Mouse (Mus musculus) heart, embryonic 11.5 days (tissue): ENCODE data around the gene Zfp593. TPM values are rescaled to one million over a fixed set of nuclear protein-coding genes. Genes with fewer than 3 reads are reported as not detected.

Experiments
- ATAC-seq: fragments of 200-750 bp; cut with Nextera tagmentation; replicated peaks from 2 replicates; pipeline ENCODE4 v1.8.0; 2017; ENCODE audit warnings: moderate library complexity; ENCODE audit not compliant: insufficient number of reproducible peaks, low FRiP score, low TSS enrichment
- H3K27ac ChIP-seq: fragments of 300-500 bp; sonication (generic); 2 replicates; pipeline ENCODE4 v1.5.1; 2014; ENCODE audit warnings: mild to moderate bottlenecking, low read depth, low read length
- H3K27me3 ChIP-seq: fragments of 300-500 bp; sonication (generic); 2 replicates; pipeline ENCODE4 v1.6.1; 2014; ENCODE audit warnings: mild to moderate bottlenecking, low read length, mixed read lengths; ENCODE audit not compliant: control insufficient read depth, insufficient read depth
- H3K36me3 ChIP-seq: fragments of 300-500 bp; sonication (generic); 2 replicates; pipeline ENCODE4 v1.6.1; 2014; ENCODE audit warnings: mild to moderate bottlenecking, low read length, moderate library complexity, mixed read lengths; ENCODE audit not compliant: control insufficient read depth, insufficient read depth
- H3K4me1 ChIP-seq: fragments of 300-500 bp; sonication (generic); 2 replicates; pipeline ENCODE4 v1.6.1; 2014; ENCODE audit warnings: low read length; ENCODE audit not compliant: control insufficient read depth, insufficient read depth
- H3K4me2 ChIP-seq: fragments of 300-500 bp; sonication (generic); 2 replicates; pipeline ENCODE4 v1.6.1; 2014; ENCODE audit warnings: mild to moderate bottlenecking, moderate library complexity
- H3K4me3 ChIP-seq: fragments of 300-500 bp; sonication (generic); 2 replicates; pipeline ENCODE4 v1.5.1; 2014; ENCODE audit warnings: low read depth, low read length
- H3K9ac ChIP-seq: fragments of 300-500 bp; sonication (generic); 2 replicates; pipeline ENCODE4 v1.6.1; 2014; ENCODE audit warnings: mild to moderate bottlenecking, low read depth, low read length, moderate library complexity
- H3K9me3 ChIP-seq: fragments of 300-500 bp; sonication (generic); replicated peaks from 2 replicates; pipeline ENCODE4 v1.6.1; 2016; ENCODE audit warnings: low read length; ENCODE audit not compliant: control insufficient read depth
- WGBS: fragments of 180-500 bp; shearing (Covaris S2); extraction: QIAGEN DNeasy Blood & Tissue Kit; methylation state at CpG from one replicate; pipeline ENCODE4 v1.1.7; 2014; ENCODE audit not compliant: insufficient replicate concordance; 5-methylcytosine and 5-hydroxymethylcytosine counted together
- polyA plus RNA-seq: library from polyadenylated mRNA; unstranded; fragments of >200 nt; fragmentation: Nextera tagmentation; extraction: Ambion mirVana; gene quantifications from 2 replicates; pipeline ENCODE4 v1.2.1, GENCODE M21; 2014

Zfp593 gene
- 11.5 and 12.4 TPM in 2 replicates for polyA plus RNA-seq

DNA sequence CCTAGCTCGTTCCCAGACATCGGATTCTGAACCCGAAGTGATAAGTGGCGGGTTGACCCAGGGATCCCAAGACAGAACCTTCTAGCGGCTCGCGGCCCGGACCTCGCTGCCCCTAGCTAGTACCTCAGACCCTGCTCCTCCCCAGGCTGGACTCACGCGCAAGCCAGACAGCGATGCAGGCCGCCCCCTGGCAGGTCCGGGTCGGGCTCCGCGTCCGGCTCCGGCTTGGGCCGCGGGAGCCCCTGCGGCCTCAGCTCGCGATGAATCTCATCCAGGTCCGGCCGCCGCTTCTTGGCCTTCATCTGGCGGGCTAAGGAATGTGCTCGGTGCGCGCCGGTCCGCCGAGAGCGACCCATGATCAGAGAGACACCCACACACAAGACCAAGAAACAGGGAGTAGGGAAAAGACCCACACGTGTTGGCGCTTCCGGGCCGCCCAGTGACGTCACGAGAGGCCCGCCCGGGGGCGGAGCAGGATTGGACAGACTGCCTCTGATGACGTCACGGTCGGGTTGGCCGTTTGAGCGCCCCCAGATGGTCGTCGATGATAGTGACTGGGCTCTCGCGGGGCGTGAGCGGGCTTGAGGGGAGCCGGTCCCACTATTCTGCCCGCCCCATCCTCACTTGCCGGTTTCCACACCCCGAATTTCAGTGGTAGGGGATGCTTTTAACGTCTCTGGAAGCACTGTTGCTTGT, at the start of gene Zfp593:
TSS of gene Zfp593 (minus strand) at position 445 of the 696 bp plus-strand sequence.
- peaks cover 11% of the 10 kb centered on the region for H3K4me1 ChIP-seq
- no peaks in the 10 kb centered on the region for H3K36me3 ChIP-seq
- H3K9ac ChIP-seq: peak within 1 kb of the TSS; percentile 86
- H3K4me3 ChIP-seq: peak within 1 kb of the TSS; percentile 87
- ATAC-seq: peak; percentile 70
- peaks cover 28% of the 10 kb centered on the region for H3K27me3 ChIP-seq
- peak within 1 kb of the TSS; percentile 54; the same call in 1 of the 2 replicates for H3K27ac ChIP-seq
- WGBS: under 1% methylated on average over 60 of the region's 60 CpGs
- H3K4me2 ChIP-seq: peak within 1 kb of the TSS; percentile 97
- no peaks in the 10 kb centered on the region for H3K9me3 ChIP-seq

DNA sequence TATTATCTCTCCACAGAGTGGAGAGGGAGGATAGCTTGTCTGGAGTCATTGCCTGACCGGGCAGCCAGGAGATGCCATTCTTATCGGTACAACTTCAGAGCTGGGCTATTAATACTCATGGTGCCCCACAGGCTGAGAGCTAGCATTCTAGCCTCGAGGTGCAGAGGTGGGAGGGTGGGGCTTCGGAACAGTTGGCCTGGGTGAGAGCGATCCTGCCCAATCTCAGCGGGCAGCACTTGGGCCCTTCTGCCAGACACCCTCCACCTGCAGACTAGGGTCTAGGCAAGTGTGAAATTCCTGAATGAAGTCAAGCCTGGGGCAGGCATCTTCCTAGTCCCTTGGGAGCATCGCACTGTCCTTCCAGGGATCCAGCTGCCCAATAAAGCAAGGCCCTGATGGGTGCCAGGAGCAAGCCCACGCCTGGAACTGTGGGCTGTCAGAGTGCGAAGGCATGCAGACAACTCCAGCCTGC, 48.3 kb upstream of the Zfp593 start:
- peak overlapping the region; percentile 47 for H3K4me2 ChIP-seq
- peak; percentile 67 for ATAC-seq
- H3K27ac ChIP-seq: peak overlapping the region; percentile 91
- 23% methylated on average over 9 of the region's 9 CpGs for WGBS
- no peaks in the 10 kb centered on the region for H3K27me3 ChIP-seq
- H3K4me3 ChIP-seq: no peak overlapping the region
- 0 out of 2 replicates have a peak overlapping the region, but pooled peaks have one; percentile 1 for H3K9ac ChIP-seq
- H3K9me3 ChIP-seq: no peaks in the 10 kb centered on the region; the same call in 1 of the 2 replicates
- no peaks in the 10 kb centered on the region for H3K36me3 ChIP-seq
- peaks cover 16% of the 10 kb centered on the region for H3K4me1 ChIP-seq

GRCm38 (mm10) chr4:134293061-134293691, 47.8 kb upstream of the Zfp593 start:
- peak overlapping the region; percentile 8 for H3K9ac ChIP-seq
- H3K27ac ChIP-seq: peak overlapping the region; percentile 91
- H3K9me3 ChIP-seq: no peaks in the 10 kb centered on the region; the same call in 1 of the 2 replicates
- H3K4me1 ChIP-seq: peaks cover 21% of the 10 kb centered on the region
- ATAC-seq: peak; percentile 6; the same call in 1 of the 2 replicates
- no peaks in the 10 kb centered on the region for H3K36me3 ChIP-seq
- WGBS: 41% methylated on average over 18 of the region's 18 CpGs
- H3K4me3 ChIP-seq: no peak overlapping the region
- H3K27me3 ChIP-seq: no peaks in the 10 kb centered on the region
- peak overlapping the region; percentile 47 for H3K4me2 ChIP-seq

- no peaks in the 10 kb centered on the region for H3K36me3 ChIP-seq
- no peak overlapping the region for H3K4me2 ChIP-seq
- ATAC-seq: no peak
- no peak overlapping the region; the same call in 1 of the 2 replicates for H3K27ac ChIP-seq
- H3K9me3 ChIP-seq: no peaks in the 10 kb centered on the region; the same call in 1 of the 2 replicates
- H3K27me3 ChIP-seq: no peaks in the 10 kb centered on the region
- H3K9ac ChIP-seq: no peak overlapping the region
- peaks cover 24% of the 10 kb centered on the region for H3K4me1 ChIP-seq
- WGBS: 22% methylated on average over 7 of the region's 7 CpGs
- H3K4me3 ChIP-seq: no peak overlapping the region
Measured at GRCm38 (mm10) chr4:134292067-134292466, 46.7 kb upstream of the Zfp593 start.

DNA sequence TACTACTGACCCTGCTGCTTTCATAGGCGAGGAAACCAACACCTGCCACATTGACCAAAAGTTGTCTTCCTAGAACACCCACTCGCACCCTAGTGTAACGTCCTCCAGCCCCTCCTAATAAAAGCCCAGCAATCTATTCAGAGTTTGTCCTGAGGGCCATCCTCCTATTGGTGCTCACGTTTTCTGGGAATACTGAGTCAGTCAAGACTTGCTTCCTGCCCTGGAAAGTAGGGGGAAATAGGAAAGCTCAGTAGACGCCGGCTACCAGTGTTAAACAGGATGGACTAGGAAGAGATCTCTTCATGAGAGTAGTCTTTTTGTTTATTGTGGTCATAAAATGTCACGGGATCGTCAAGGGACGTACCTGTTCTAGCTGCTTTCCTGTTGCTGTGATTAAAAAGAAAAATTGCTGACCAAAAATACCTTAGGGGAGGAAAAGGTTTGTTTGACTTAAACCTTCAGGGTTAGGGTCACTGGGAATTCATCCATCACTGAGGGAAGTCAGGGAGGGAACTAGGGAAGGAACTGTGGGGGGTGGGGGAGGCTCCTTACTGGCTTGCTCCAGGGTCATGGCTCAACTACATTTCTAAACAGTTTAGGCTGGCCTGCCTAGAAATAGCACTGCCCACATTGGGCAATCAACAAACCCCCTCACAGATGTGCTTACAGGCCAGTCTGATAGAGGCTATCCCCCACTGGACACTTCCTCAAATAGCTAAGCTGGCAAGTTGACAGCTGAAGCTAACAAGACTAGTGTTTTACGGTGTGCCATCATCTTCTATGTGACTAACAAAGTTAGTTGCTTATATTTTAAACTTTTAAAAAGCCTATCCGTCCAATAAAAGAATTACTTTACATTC, 43.2 kb upstream of the Zfp593 start:
- Histone ChIP-seq H3K27me3 (no peaks in the 10 kb centered on the region), H3K4me2 (peak overlapping the region; percentile 72), H3K4me3 (peak overlapping the region; percentile 99), H3K4me1 (peaks cover 35% of the 10 kb centered on the region), H3K27ac (peak overlapping the region; percentile 100), H3K36me3 (peaks cover 4% of the 10 kb centered on the region; the same call in 1 of the 2 replicates), H3K9me3 (no peaks in the 10 kb centered on the region), H3K9ac (peak overlapping the region; percentile 98)
- no peak for ATAC-seq
- WGBS: 34% methylated on average over 11 of the region's 11 CpGs

- peak; percentile 82 for ATAC-seq
- WGBS: 0% methylated on average over 38 of the region's 43 CpGs
- no peaks in the 10 kb centered on the region for H3K27me3 ChIP-seq
- H3K36me3 ChIP-seq: peaks cover 11% of the 10 kb centered on the region
- H3K4me2 ChIP-seq: peak within 1 kb of the TSS; percentile 72
- peaks cover 27% of the 10 kb centered on the region for H3K4me1 ChIP-seq
- H3K27ac ChIP-seq: peak within 1 kb of the TSS; percentile 100
- no peaks in the 10 kb centered on the region for H3K9me3 ChIP-seq
- H3K4me3 ChIP-seq: peak within 1 kb of the TSS; percentile 99
- H3K9ac ChIP-seq: peak within 1 kb of the TSS; percentile 98
Measured at GRCm38 (mm10) chr4:134287575-134288025, 42.2 kb upstream of the Zfp593 start, which contains the start of gene Pdik1l. Gene Pdik1l (minus strand): TSS chr4:134287895.

- ATAC-seq: peak; percentile 90
- no peaks in the 10 kb centered on the region for H3K27me3 ChIP-seq
- peaks cover 25% of the 10 kb centered on the region for H3K4me1 ChIP-seq
- peaks cover 11% of the 10 kb centered on the region for H3K36me3 ChIP-seq
- H3K27ac ChIP-seq: peak overlapping the region; percentile 100
- H3K9me3 ChIP-seq: no peaks in the 10 kb centered on the region
- H3K9ac ChIP-seq: peak overlapping the region; percentile 98
- H3K4me2 ChIP-seq: peak overlapping the region; percentile 72
- WGBS: 0% methylated on average over 57 of the region's 59 CpGs
- peak overlapping the region; percentile 99 for H3K4me3 ChIP-seq
Measured at GRCm38 (mm10) chr4:134287168-134287564, 41.8 kb upstream of the Zfp593 start.
